Mouse (Mus musculus): ENCODE measurements around the gene Crybg2. TPM values are rescaled to one million over a fixed set of nuclear protein-coding genes. Genes with fewer than 3 reads are reported as not detected.

Crybg2 gene
- total RNA-seq, 2 experiments from 2014 or later, result not detected

DNA sequence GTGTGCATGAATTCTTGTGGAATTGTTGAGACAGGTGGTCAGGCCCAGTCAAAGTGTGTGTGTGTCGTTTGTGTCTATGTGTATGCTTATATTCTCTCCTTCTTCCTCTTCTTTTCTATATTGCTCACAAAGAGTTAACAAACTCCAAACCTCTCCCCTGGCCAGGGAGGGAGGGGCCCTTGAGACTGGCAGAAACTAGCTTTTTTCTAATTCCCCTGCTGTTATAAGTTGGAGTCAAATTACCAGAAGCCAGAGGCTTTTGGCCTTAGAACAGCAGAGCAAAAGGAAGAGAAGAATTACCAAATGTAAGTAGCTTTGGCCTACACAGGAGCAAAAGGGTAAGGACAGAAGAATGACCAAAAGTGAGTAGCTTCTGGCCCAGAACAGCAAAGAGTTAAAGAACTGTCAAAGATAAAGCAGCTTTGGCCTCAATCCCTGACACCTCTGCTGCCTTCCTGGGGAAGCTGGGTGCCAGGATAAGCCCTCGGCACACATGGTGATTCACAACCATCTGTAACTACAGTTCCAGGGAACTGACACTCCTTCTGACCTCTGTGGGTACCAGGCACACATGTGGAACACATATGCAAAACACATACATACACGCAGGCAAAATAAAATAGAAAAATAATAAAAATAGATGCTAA, 75.8 kb downstream of the Crybg2 start:
- intact Hi-C loops (cut with DNase I), result no loop called here
- DNase-seq, result no peak

GRCm38 (mm10) chr4:134138857-134139256, 78.2 kb downstream of the Crybg2 start:
- no peak for DNase-seq
- intact Hi-C loops (cut with DNase I), result no loop called here

Other genes with a start within 250 kb of the Crybg2 start
- gene Rps6ka1, start 173.0 kb upstream of the Crybg2 start, total RNA-seq (2021), result 1 to 10 TPM; 9.1 to 9.3 TPM
- gene Hmgn2, start 92.2 kb upstream of the Crybg2 start, total RNA-seq (2021), result 100 to 1,000 TPM; 254 to 266 TPM
- 10 to 100 TPM; 31.4 to 33.9 TPM for gene Dhdds, start 59.9 kb upstream of the Crybg2 start, total RNA-seq (2021)
- gene Lin28a, start 42.0 kb upstream of the Crybg2 start, total RNA-seq (2021), result not detected
- not detected for gene Zfp683, start 7.0 kb upstream of the Crybg2 start, total RNA-seq (2021)
- 1 to 10 TPM; 3.4 to 6.5 TPM for gene Cd52, start 34.3 kb downstream of the Crybg2 start, total RNA-seq (2021)
- gene Ubxn11, start 41.8 kb downstream of the Crybg2 start, total RNA-seq (2021), result 1 to 10 TPM; 2.0 to 2.3 TPM
- 10 to 100 TPM; 69.9 to 74.6 TPM for gene Sh3bgrl3, start 68.0 kb downstream of the Crybg2 start, total RNA-seq (2021)
- 10 to 100 TPM; 29.9 to 32.0 TPM for gene Cep85, start 126.3 kb downstream of the Crybg2 start, total RNA-seq (2021)
- gene Gm7534, start 142.2 kb downstream of the Crybg2 start, total RNA-seq (2021), result not detected
- not detected for gene Catsper4, start 166.6 kb downstream of the Crybg2 start, total RNA-seq (2021)
- gene Cnksr1, start 177.6 kb downstream of the Crybg2 start, total RNA-seq (2021), result 1 to 10 TPM; 2.3 to 4.4 TPM
- gene E130218I03Rik, start 182.8 kb downstream of the Crybg2 start, total RNA-seq (2021), result not detected
- gene Zfp593, start 184.8 kb downstream of the Crybg2 start, total RNA-seq (2021), result 1 to 10 TPM; 3.7 to 4.0 TPM
- not detected for gene Gm30191, start 186.1 kb downstream of the Crybg2 start, total RNA-seq (2021)
- 10 to 100 TPM; 13.5 to 15.2 TPM for gene Grrp1, start 193.3 kb downstream of the Crybg2 start, total RNA-seq (2021)
- gene Pdik1l, start 227.1 kb downstream of the Crybg2 start, total RNA-seq (2021), result 10 to 100 TPM in 1 of 2 experiments, 1 to 10 TPM in 1; 7.5 to 10.3 TPM